Mouse (Mus musculus): Measurements from ENCODE around the gene Srarp. TPM values are rescaled to one million over a fixed set of nuclear protein-coding genes. Genes with fewer than 3 reads are reported as not detected.

Gene Srarp
- polyA plus RNA-seq, 1 experiment from 2014 or later, result not detected

GRCm38 (mm10) chr4:141420886-141421285, 15.0 kb downstream of the Srarp start:
- H3K9ac ChIP-seq, result peak overlapping the region; percentile 51; the same call in 1 of the 2 replicates
- no peaks in the 10 kb centered on the region for H3K36me3 ChIP-seq
- ATAC-seq (ENCODE audit: low FRiP score, low read depth), result no peak
- no peak overlapping the region for H3K4me3 ChIP-seq
- H3K27ac ChIP-seq, result no peak overlapping the region
- H3K4me2 ChIP-seq (replicated peaks), result no peak overlapping the region
- H3K4me1 ChIP-seq, result peaks cover 30% of the 10 kb centered on the region
- 0 out of 2 replicates have a peak, but pooled peaks cover 2% of the 10 kb centered on the region for H3K9me3 ChIP-seq
- 35% methylated on average over 9 of the region's 9 CpGs for WGBS
- H3K27me3 ChIP-seq, result peaks cover 28% of the 10 kb centered on the region

- Histone ChIP-seq H3K27ac (no peak within 1 kb of the TSS), H3K36me3 (no peaks in the 10 kb centered on the region), H3K4me3 (no peak within 1 kb of the TSS), H3K4me1 (peaks cover 27% of the 10 kb centered on the region), H3K4me2 (replicated peaks) (no peak within 1 kb of the TSS), H3K9me3 (0 out of 2 replicates have a peak, but pooled peaks cover 2% of the 10 kb centered on the region), H3K27me3 (peaks cover 28% of the 10 kb centered on the region), H3K9ac (peak within 1 kb of the TSS; percentile 51)
- 42% methylated on average over 9 of the region's 9 CpGs for WGBS
- no peak for ATAC-seq (ENCODE audit: low FRiP score, low read depth)
Observed at GRCm38 (mm10) chr4:141420192-141420829, 15.6 kb downstream of the Srarp start, which contains the start of gene Hspb7. TSS of gene Hspb7 (plus strand) at chr4:141420779.

- no peak for ATAC-seq (ENCODE audit: low FRiP score, low read depth)
- Histone ChIP-seq H3K4me2 (replicated peaks) (no peak overlapping the region), H3K9ac (peak overlapping the region; percentile 35; the same call in 1 of the 2 replicates), H3K4me3 (no peak overlapping the region), H3K9me3 (0 out of 2 replicates have a peak, but pooled peaks cover 2% of the 10 kb centered on the region), H3K27ac (no peak overlapping the region), H3K27me3 (peaks cover 23% of the 10 kb centered on the region), H3K4me1 (peaks cover 24% of the 10 kb centered on the region), H3K36me3 (no peaks in the 10 kb centered on the region)
- WGBS, result 59% methylated on average over 27 of the region's 27 CpGs
Observed at GRCm38 (mm10) chr4:141419398-141420191, 16.3 kb downstream of the Srarp start.

GRCm38 (mm10) chr4:141415924-141416323, 20.0 kb downstream of the Srarp start, which contains the start of gene Clcnkb:
TSS of gene Clcnkb (minus strand) at chr4:141416014.
- 59% methylated on average over 7 of the region's 7 CpGs for WGBS
- ATAC-seq (ENCODE audit: low FRiP score, low read depth), result no peak
- H3K36me3 ChIP-seq, result no peaks in the 10 kb centered on the region
- 0 out of 2 replicates have a peak, but pooled peaks cover 2% of the 10 kb centered on the region for H3K9me3 ChIP-seq
- H3K4me3 ChIP-seq, result no peak within 1 kb of the TSS
- H3K4me2 ChIP-seq (replicated peaks), result no peak within 1 kb of the TSS
- peaks cover 11% of the 10 kb centered on the region; the same call in 1 of the 2 replicates for H3K27me3 ChIP-seq
- H3K27ac ChIP-seq, result no peak within 1 kb of the TSS
- no peak within 1 kb of the TSS for H3K9ac ChIP-seq
- peaks cover 16% of the 10 kb centered on the region for H3K4me1 ChIP-seq

- H3K4me2 ChIP-seq (replicated peaks), result 0 out of 2 replicates have a peak overlapping the region, but pooled peaks have one; percentile 30
- 21% methylated on average over 22 of the region's 22 CpGs for WGBS
- no peak for ATAC-seq (ENCODE audit: low FRiP score, low read depth)
Observed at GRCm38 (mm10) chr4:141411430-141411992, 24.4 kb downstream of the Srarp start.

GRCm38 (mm10) chr4:141408577-141408976, 27.3 kb downstream of the Srarp start:
- H3K4me3 ChIP-seq, result no peak overlapping the region
- 87% methylated on average over 3 of the region's 3 CpGs for WGBS
- ATAC-seq (ENCODE audit: low FRiP score, low read depth), result no peak
- H3K27me3 ChIP-seq, result peaks cover 36% of the 10 kb centered on the region
- no peak overlapping the region for H3K9ac ChIP-seq
- H3K9me3 ChIP-seq, result no peaks in the 10 kb centered on the region
- no peak overlapping the region for H3K27ac ChIP-seq
- peaks cover 8% of the 10 kb centered on the region; the same call in 1 of the 2 replicates for H3K4me1 ChIP-seq
- no peak overlapping the region for H3K4me2 ChIP-seq (replicated peaks)
- no peaks in the 10 kb centered on the region for H3K36me3 ChIP-seq

More at GRCm38 (mm10) chr4:141411430-141411992, 24.4 kb downstream of the Srarp start:
- 0 out of 2 replicates have a peak, but pooled peaks cover 4% of the 10 kb centered on the region for H3K4me1 ChIP-seq
- 0 out of 2 replicates have a peak, but pooled peaks cover 2% of the 10 kb centered on the region for H3K9me3 ChIP-seq
- H3K4me3 ChIP-seq, result no peak overlapping the region
- no peaks in the 10 kb centered on the region for H3K36me3 ChIP-seq
- H3K27ac ChIP-seq, result no peak overlapping the region
- no peak overlapping the region for H3K9ac ChIP-seq
- peaks cover 23% of the 10 kb centered on the region for H3K27me3 ChIP-seq

GRCm38 (mm10) chr4:141406516-141407299, 29.2 kb downstream of the Srarp start:
- ATAC-seq (ENCODE audit: low FRiP score, low read depth), result no peak
- Histone ChIP-seq H3K4me1 (peaks cover 8% of the 10 kb centered on the region; the same call in 1 of the 2 replicates), H3K36me3 (no peaks in the 10 kb centered on the region), H3K9me3 (no peaks in the 10 kb centered on the region), H3K4me2 (replicated peaks) (no peak overlapping the region; the same call in 1 of the 2 replicates), H3K27me3 (peaks cover 33% of the 10 kb centered on the region), H3K4me3 (no peak overlapping the region), H3K27ac (no peak overlapping the region), H3K9ac (no peak overlapping the region)
- 37% methylated on average over 14 of the region's 14 CpGs for WGBS

GRCm38 (mm10) chr4:141405314-141405622, 30.6 kb downstream of the Srarp start:
- no peaks in the 10 kb centered on the region for H3K36me3 ChIP-seq
- WGBS, result 83% methylated on average over 3 of the region's 3 CpGs
- ATAC-seq (ENCODE audit: low FRiP score, low read depth), result no peak

GRCm38 (mm10) chr4:141404518-141405313, 31.2 kb downstream of the Srarp start:
- peak overlapping the region; percentile 54 for H3K9ac ChIP-seq

More at GRCm38 (mm10) chr4:141405314-141405622, 30.6 kb downstream of the Srarp start:
- Histone ChIP-seq H3K4me2 (replicated peaks) (no peak overlapping the region), H3K4me1 (peaks cover 8% of the 10 kb centered on the region; the same call in 1 of the 2 replicates), H3K27me3 (peaks cover 23% of the 10 kb centered on the region), H3K9ac (no peak overlapping the region), H3K27ac (no peak overlapping the region), H3K9me3 (no peaks in the 10 kb centered on the region), H3K4me3 (no peak overlapping the region)

GRCm38 (mm10) chr4:141400171-141400570, 35.7 kb downstream of the Srarp start:
- no peak overlapping the region for H3K27ac ChIP-seq
- WGBS, result 85% methylated on average over 15 of the region's 15 CpGs
- peaks cover 17% of the 10 kb centered on the region; the same call in 1 of the 2 replicates for H3K27me3 ChIP-seq
- no peaks in the 10 kb centered on the region for H3K36me3 ChIP-seq
- ATAC-seq (ENCODE audit: low FRiP score, low read depth), result no peak
- no peak overlapping the region for H3K9ac ChIP-seq
- no peaks in the 10 kb centered on the region for H3K9me3 ChIP-seq
- H3K4me1 ChIP-seq, result peaks cover 16% of the 10 kb centered on the region
- no peak overlapping the region for H3K4me2 ChIP-seq (replicated peaks)
- H3K4me3 ChIP-seq, result no peak overlapping the region

More at GRCm38 (mm10) chr4:141404518-141405313, 31.2 kb downstream of the Srarp start:
- Histone ChIP-seq H3K4me3 (peak overlapping the region; percentile 19; the same call in 1 of the 2 replicates), H3K9me3 (no peaks in the 10 kb centered on the region), H3K36me3 (no peaks in the 10 kb centered on the region), H3K27ac (no peak overlapping the region), H3K4me2 (replicated peaks) (peak overlapping the region; percentile 56), H3K27me3 (peaks cover 21% of the 10 kb centered on the region; the same call in 1 of the 2 replicates), H3K4me1 (peaks cover 8% of the 10 kb centered on the region; the same call in 1 of the 2 replicates)
- WGBS, result 15% methylated on average over 15 of the region's 15 CpGs
- peak; percentile 84 for ATAC-seq (ENCODE audit: low FRiP score, low read depth)
